Mouse (Mus musculus) left cerebral cortex, adult 2 months (tissue): Measurements from ENCODE around the gene Xpo4. TPM values are rescaled to one million over a fixed set of nuclear protein-coding genes. Genes with fewer than 3 reads are reported as not detected.
A peak's percentile ranks its signal among the peaks of the same experiment; 100 is the strongest.

Source experiments
- DNase-seq, 2 experiments: peaks; one replicate each; pipeline ENCODE4 v3.0.0; 2021 to 2022; ENCODE audit warnings: low spot score in 2 of 2, mixed read lengths in 1 of 2; ENCODE audit errors: extremely low spot score in 1 of 2
- H3K27ac ChIP-seq: fragments of 200-600 bp; 2 replicates; pipeline ENCODE4 v1.8.1; 2022
- H3K4me3 ChIP-seq: fragments of 200-600 bp; 2 replicates; pipeline ENCODE4 v1.8.1; 2022
- CTCF ChIP-seq: fragments of 200-600 bp; IDR thresholded peaks from 2 replicates; pipeline ENCODE4 v1.8.1; 2022; ENCODE audit warnings: antibody characterized with exemption, mild to moderate bottlenecking, moderate library complexity
- intact Hi-C: fragments of 180-260 bp; cut with DNase I; formaldehyde crosslinking; loops from one replicate; pipeline ENCODE4 v1.15.1; 2025
- total RNA-seq, 2 experiments: library from RNA; stranded (reverse); gene quantifications; 2 replicates each; pipeline ENCODE4 v1.2.3; 2021

The Xpo4 gene
- total RNA-seq, 2 experiments from 2014 or later, result 14.2 to 14.6 TPM

GRCm38 (mm10) chr14:57622934-57623333 lies 42.3 kb downstream of the Xpo4 start:
- Histone ChIP-seq H3K4me3 (no peak overlapping the region), H3K27ac (no peak overlapping the region)
- no peak for DNase-seq
- intact Hi-C loops, result no loop called here
- TF ChIP-seq CTCF, result no peak

- no peak for DNase-seq
- Histone ChIP-seq H3K4me3 (no peak overlapping the region), H3K27ac (no peak overlapping the region)
- no peak for TF ChIP-seq CTCF
- intact Hi-C loops, result no loop called here
Measured at GRCm38 (mm10) chr14:57621699-57622098, 43.5 kb downstream of the Xpo4 start.

- no peak overlapping the region for H3K27ac ChIP-seq
- no peak overlapping the region for H3K4me3 ChIP-seq
- TF ChIP-seq CTCF, result no peak
- intact Hi-C loops, result no loop called here
- DNase-seq, result no peak
Measured at GRCm38 (mm10) chr14:57620598-57621236, 44.5 kb downstream of the Xpo4 start.

GRCm38 (mm10) chr14:57619487-57619886 lies 45.7 kb downstream of the Xpo4 start:
- intact Hi-C loops, result loop anchor here (2.0 to 5.0 kb wide), 2 partner anchors 92 to 247 kb away; no protein-coding TSS in a partner anchor
- H3K27ac ChIP-seq, result no peak overlapping the region
- H3K4me3 ChIP-seq, result no peak overlapping the region
- peak in 1 of 2 experiments; percentile 20 for DNase-seq
- TF ChIP-seq CTCF, result peak; percentile 62

GRCm38 (mm10) chr14:57617675-57618074 lies 47.6 kb downstream of the Xpo4 start:
- intact Hi-C loops, result loop anchor here (2.0 to 5.0 kb wide), 2 partner anchors 90 to 245 kb away; no protein-coding TSS in a partner anchor
- Histone ChIP-seq H3K4me3 (no peak overlapping the region), H3K27ac (no peak overlapping the region)
- TF ChIP-seq CTCF, result no peak
- DNase-seq, result no peak

- intact Hi-C loops, result loop anchor here (5.0 kb wide), 1 partner anchor 89 kb away; no protein-coding TSS in a partner anchor
- no peak for DNase-seq
Measured at GRCm38 (mm10) chr14:57616339-57616965, 48.8 kb downstream of the Xpo4 start.

GRCm38 (mm10) chr14:57615828-57616227 lies 49.4 kb downstream of the Xpo4 start:
- intact Hi-C loops, result loop anchor here (5.0 kb wide), 1 partner anchor 89 kb away; no protein-coding TSS in a partner anchor
- no peak for DNase-seq

More at GRCm38 (mm10) chr14:57616339-57616965, 48.8 kb downstream of the Xpo4 start:
- TF ChIP-seq CTCF, result no peak
- Histone ChIP-seq H3K27ac (peak overlapping the region; percentile 2; the same call in 1 of the 2 replicates), H3K4me3 (no peak overlapping the region)

GRCm38 (mm10) chr14:57611034-57611433 lies 54.2 kb downstream of the Xpo4 start:
- H3K27ac ChIP-seq, result no peak overlapping the region
- no peak for TF ChIP-seq CTCF
- no peak for DNase-seq
- H3K4me3 ChIP-seq, result no peak overlapping the region
- intact Hi-C loops, result no loop called here

More at GRCm38 (mm10) chr14:57615828-57616227, 49.4 kb downstream of the Xpo4 start:
- Histone ChIP-seq H3K27ac (no peak overlapping the region), H3K4me3 (no peak overlapping the region)
- TF ChIP-seq CTCF, result no peak

GRCm38 (mm10) chr14:57609816-57610329 lies 55.4 kb downstream of the Xpo4 start:
- Histone ChIP-seq H3K27ac (no peak overlapping the region), H3K4me3 (no peak overlapping the region)
- no peak for DNase-seq
- no peak for TF ChIP-seq CTCF
- intact Hi-C loops, result no loop called here

- Histone ChIP-seq H3K4me3 (no peak overlapping the region), H3K27ac (no peak overlapping the region)
- TF ChIP-seq CTCF, result no peak
- intact Hi-C loops, result no loop called here
- DNase-seq, result peak; percentile 71 to 73
Measured at GRCm38 (mm10) chr14:57607500-57607899, 57.7 kb downstream of the Xpo4 start.

GRCm38 (mm10) chr14:57606663-57607365 lies 58.4 kb downstream of the Xpo4 start:
- Histone ChIP-seq H3K27ac (no peak overlapping the region), H3K4me3 (no peak overlapping the region)
- no peak for TF ChIP-seq CTCF
- intact Hi-C loops, result no loop called here
- no peak for DNase-seq

- no peak for DNase-seq
- H3K4me3 ChIP-seq, result no peak overlapping the region
- H3K27ac ChIP-seq, result no peak overlapping the region
- TF ChIP-seq CTCF, result no peak
- intact Hi-C loops, result no loop called here
Measured at GRCm38 (mm10) chr14:57593279-57593678, 72.0 kb downstream of the Xpo4 start.
